28 mouse cellular contexts compared by ENCODE assay signal in the genomic region with DNA sequence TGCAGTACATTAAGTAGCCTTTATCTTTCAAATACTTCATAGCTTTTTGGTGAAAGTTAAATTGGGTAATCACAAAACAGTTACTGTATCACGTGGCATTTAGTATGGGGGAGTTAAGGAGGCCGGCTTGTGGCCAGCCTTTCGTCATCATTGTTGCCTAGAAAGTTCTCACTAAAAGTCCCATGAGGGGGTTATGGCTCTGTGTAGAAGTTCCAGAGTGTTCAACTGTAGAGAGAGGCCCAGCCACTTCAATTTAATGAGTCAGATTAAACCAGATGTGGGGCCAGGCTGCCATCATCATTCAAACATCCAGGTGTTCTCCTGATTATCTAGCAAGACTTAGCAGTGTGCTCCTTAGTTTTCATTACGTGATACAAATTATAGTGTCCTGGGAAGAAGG.
DNase-seq lines count a peak whose midpoint lies in the region; ATAC-seq lines count a peak whose summit lies in the region.
"Had no signal": no experiment of that assay in that cellular context is flagged by ENCODE, and none has a peak within 500 bp of the region (broad histone marks: within the 10 kb centered on the region; RNA-seq: fewer than 3 reads in every experiment).

No protein-coding gene starts in this region.

- DNase-seq in gastrocnemius, adult 18-20 months (ENCODE audit: low spot score), result peak; percentile 17
- no peak for DNase-seq in gastrocnemius, postnatal 4 days (ENCODE audit: low spot score in 2 of 2)
- DNase-seq in heart, postnatal 4 days, result peak; percentile 24
- no peak for DNase-seq in heart, adult 8-10 months (ENCODE audit: low spot score)
- DNase-seq in 416B (ENCODE audit: low read depth), result peak; percentile 2
- peak; percentile 56 for DNase-seq in fibroblast of lung, adult 2 months (ENCODE audit: low read depth)
- no peak for DNase-seq in forebrain, embryonic 14.5 days (ENCODE audit: low spot score)
- DNase-seq: adrenal gland, postnatal 36 days; cerebellum, adult 8-10 months; cerebellum, postnatal 25 days; gastrocnemius, postnatal 10 days; kidney, postnatal 14 days; liver, embryonic 13.5 days; lung, adult 18-20 months; lung, postnatal 4 days; midbrain, embryonic 14.5 days; thymus, adult 18-20 months; thymus, postnatal 25 days had no signal

- peaks cover 10% of the 10 kb centered on the region for H3K4me1 ChIP-seq in forebrain, embryonic 14.5 days (ENCODE audit: control insufficient read depth, insufficient read depth, low read length)
- H3K4me1 ChIP-seq: liver, embryonic 13.5 days; megakaryocyte, embryonic 14.5 days had no signal

- H3K27me3 ChIP-seq in forebrain, embryonic 14.5 days (replicated peaks; ENCODE audit: control insufficient read depth, insufficient read depth, low read length), result no peaks in the 10 kb centered on the region
- H3K27me3 ChIP-seq: CH12.LX; limb, embryonic 15.5 days; liver, embryonic 13.5 days; stomach, embryonic 15.5 days had no signal

- 71% methylated on average over 4 of the region's 4 CpGs for WGBS in forebrain, embryonic 14.5 days

- no peaks in the 10 kb centered on the region for H3K36me3 ChIP-seq in forebrain, embryonic 14.5 days (ENCODE audit: control insufficient read depth, insufficient read depth, low read length)
- H3K36me3 ChIP-seq: forebrain, embryonic 10.5 days; limb, embryonic 15.5 days; liver, embryonic 13.5 days; stomach, embryonic 15.5 days had no signal

- H3K4me3 ChIP-seq in forebrain, embryonic 14.5 days (ENCODE audit: low read depth, low read length), result no peak overlapping the region
- H3K4me3 ChIP-seq: forebrain, embryonic 10.5 days; limb, embryonic 15.5 days; liver, embryonic 13.5 days; megakaryocyte, embryonic 14.5 days; stomach, embryonic 15.5 days had no signal

- H3K27ac ChIP-seq in forebrain, embryonic 14.5 days (ENCODE audit: low read depth, low read length), result no peak overlapping the region
- H3K27ac ChIP-seq: forebrain, embryonic 10.5 days; hindbrain, embryonic 14.5 days; limb, embryonic 15.5 days; liver, embryonic 13.5 days; stomach, embryonic 15.5 days had no signal

- no peak for ATAC-seq in forebrain, embryonic 14.5 days
- ATAC-seq: activated CD4-positive, CD25-positive, alpha-beta regulatory T cell, adult 4 months; forebrain, embryonic 16.5 days; intestine, postnatal 0 days; lung, postnatal 0 days had no signal

- H3K4me2 ChIP-seq in forebrain, embryonic 14.5 days (ENCODE audit: low read length), result no peak overlapping the region
- H3K4me2 ChIP-seq: hindbrain, embryonic 14.5 days; limb, embryonic 15.5 days; liver, embryonic 13.5 days; stomach, embryonic 15.5 days had no signal

- H3K9me3 ChIP-seq in forebrain, embryonic 14.5 days (replicated peaks; ENCODE audit: control insufficient read depth, low read length), result no peaks in the 10 kb centered on the region
- H3K9me3 ChIP-seq: forebrain, embryonic 10.5 days; limb, embryonic 15.5 days; liver, embryonic 13.5 days; megakaryocyte, embryonic 14.5 days; stomach, embryonic 15.5 days had no signal

- no peak overlapping the region for H3K9ac ChIP-seq in forebrain, embryonic 14.5 days (ENCODE audit: low read length)
- H3K9ac ChIP-seq: hindbrain, embryonic 14.5 days; limb, embryonic 15.5 days; liver, embryonic 13.5 days; stomach, embryonic 15.5 days had no signal

Comparison
In these comparisons a context has a peak if more than half of its experiments do, and no peak if none do; other contexts are left out.
1. DNase-seq: peak in gastrocnemius, adult 18-20 months (single experiment), heart, postnatal 4 days (single experiment), 416B (single experiment) and fibroblast of lung, adult 2 months (single experiment); none in gastrocnemius, postnatal 4 days (0 of 2), heart, adult 8-10 months (single experiment) and forebrain, embryonic 14.5 days (single experiment).